Mouse (Mus musculus) bone marrow, adult 2 months (tissue): ENCODE data around the gene Elf5.

Experiments used
- CTCF ChIP-seq: fragments of 200-500 bp; IDR thresholded peaks from 2 replicates; pipeline ENCODE4 v1.5.1; 2011; ENCODE audit warnings: low read length, control low read depth; ENCODE audit not compliant: control insufficient read depth, insufficient read depth
- POLR2A ChIP-seq: fragments of 200-500 bp; IDR thresholded peaks from 2 replicates; pipeline ENCODE4 v1.6.1; 2011; ENCODE audit warnings: low read depth, mild to moderate bottlenecking, control low read depth, low read length, borderline replicate concordance; ENCODE audit not compliant: control insufficient read depth

DNA sequence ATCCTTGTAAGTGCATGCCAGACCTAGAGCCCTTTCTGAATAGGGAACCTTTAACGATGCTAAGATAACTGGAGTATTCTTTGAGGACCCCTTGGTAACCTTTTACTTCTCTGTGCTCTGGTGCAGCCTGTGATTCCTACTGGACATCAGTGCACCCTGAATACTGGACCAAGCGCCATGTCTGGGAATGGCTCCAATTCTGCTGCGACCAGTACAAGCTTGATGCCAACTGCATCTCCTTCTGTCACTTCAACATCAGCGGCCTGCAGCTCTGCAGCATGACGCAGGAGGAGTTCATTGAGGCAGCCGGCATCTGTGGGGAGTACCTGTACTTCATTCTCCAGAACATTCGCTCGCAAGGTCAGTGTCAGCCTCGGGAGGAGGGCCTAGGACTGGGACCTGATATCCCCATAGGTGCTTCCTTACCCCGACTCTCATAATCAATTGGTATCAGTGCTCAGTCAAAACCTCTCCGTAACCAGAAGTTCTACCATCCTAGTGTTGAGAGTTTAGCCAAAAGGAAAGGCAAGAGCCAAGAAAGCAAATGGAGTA lies 27.7 kb downstream of the Elf5 start:
- TF ChIP-seq CTCF (no peak), POLR2A (no peak)
